Mouse (Mus musculus): Measurements from ENCODE around the gene Sik3. TPM values are rescaled to one million over a fixed set of nuclear protein-coding genes. Genes with fewer than 3 reads are reported as not detected.

The Sik3 gene
- total and polyA plus RNA-seq, 2 experiments: 14.1 to 16.5 TPM

- TF ChIP-seq CTCF (IDR thresholded peaks at IDR 0.05; ENCODE audit: low read depth, low read length) (no peak), POLR2A (IDR thresholded peaks at IDR 0.05; ENCODE audit: extremely low read depth, insufficient read depth, low read length) (no peak)
- Histone ChIP-seq H3K4me3 (ENCODE audit: insufficient read depth, low read depth, low read length) (no peak overlapping the region), H3K79me2 (ENCODE audit: control insufficient read depth, insufficient read depth, low read length) (peaks cover 41% of the 10 kb centered on the region), H3K27me3 (ENCODE audit: control insufficient read depth, insufficient read depth, low read length) (no peaks in the 10 kb centered on the region), H3K36me3 (ENCODE audit: control insufficient read depth, insufficient read depth, low read length) (no peaks in the 10 kb centered on the region), H3K27ac (replicated peaks; ENCODE audit: insufficient read depth, low read depth, low read length) (no peak overlapping the region), H3K4me1 (ENCODE audit: control insufficient read depth, insufficient read depth, low read length) (peaks cover 9% of the 10 kb centered on the region), H3K9ac (ENCODE audit: low read depth, low read length) (no peak overlapping the region)
- no peak for DNase-seq (ENCODE audit: extremely low read depth, low read depth, low spot score)
Observed at GRCm38 (mm10) chr9:46111334-46111733, 98.7 kb downstream of the Sik3 start.

GRCm38 (mm10) chr9:46112246-46112645 lies 99.6 kb downstream of the Sik3 start:
- Histone ChIP-seq H3K9ac (ENCODE audit: low read depth, low read length) (no peak overlapping the region), H3K27me3 (ENCODE audit: control insufficient read depth, insufficient read depth, low read length) (no peaks in the 10 kb centered on the region), H3K4me3 (ENCODE audit: insufficient read depth, low read depth, low read length) (no peak overlapping the region), H3K79me2 (ENCODE audit: control insufficient read depth, insufficient read depth, low read length) (peaks cover 44% of the 10 kb centered on the region; the same call in 1 of the 2 replicates), H3K27ac (replicated peaks; ENCODE audit: insufficient read depth, low read depth, low read length) (no peak overlapping the region), H3K4me1 (ENCODE audit: control insufficient read depth, insufficient read depth, low read length) (peaks cover 9% of the 10 kb centered on the region), H3K36me3 (ENCODE audit: control insufficient read depth, insufficient read depth, low read length) (no peaks in the 10 kb centered on the region)
- 51% methylated on average over 5 of the region's 5 CpGs for WGBS
- no peak for DNase-seq (ENCODE audit: extremely low read depth, low read depth, low spot score)
- TF ChIP-seq POLR2A (IDR thresholded peaks at IDR 0.05; ENCODE audit: extremely low read depth, insufficient read depth, low read length) (no peak), CTCF (IDR thresholded peaks at IDR 0.05; ENCODE audit: low read depth, low read length) (no peak)

DNA sequence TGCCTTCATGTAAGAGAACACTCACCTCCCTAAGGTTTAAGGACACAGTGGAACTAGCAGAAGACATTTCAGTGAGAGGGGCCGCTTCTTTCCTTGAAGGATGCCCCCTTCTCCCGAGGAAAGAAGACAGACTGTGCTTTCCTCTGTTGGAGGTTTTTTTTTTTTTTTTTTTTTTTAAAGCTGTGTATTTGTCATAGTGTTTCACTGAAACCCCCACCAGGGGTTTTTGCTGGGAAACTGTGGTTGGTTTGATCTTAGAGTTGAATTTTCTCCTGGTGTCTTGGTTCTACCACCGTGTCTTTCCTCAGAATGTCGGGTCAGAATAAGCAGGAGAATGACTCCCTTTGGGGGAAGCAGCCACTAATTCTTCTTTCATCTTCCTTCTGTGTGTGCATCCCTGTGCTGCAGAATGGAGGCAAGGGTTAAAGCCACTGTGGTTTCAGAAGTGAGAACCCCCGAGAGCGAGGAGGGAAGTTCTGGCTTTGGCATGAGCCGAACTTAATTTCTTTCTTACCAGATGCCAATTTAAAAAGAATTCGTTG lies 106.3 kb downstream of the Sik3 start:
- Histone ChIP-seq H3K4me3 (ENCODE audit: insufficient read depth, low read depth, low read length) (no peak overlapping the region), H3K79me2 (ENCODE audit: control insufficient read depth, insufficient read depth, low read length) (peaks cover 33% of the 10 kb centered on the region; the same call in 1 of the 2 replicates), H3K27me3 (ENCODE audit: control insufficient read depth, insufficient read depth, low read length) (no peaks in the 10 kb centered on the region), H3K4me1 (ENCODE audit: control insufficient read depth, insufficient read depth, low read length) (peaks cover 7% of the 10 kb centered on the region; the same call in 1 of the 2 replicates), H3K27ac (replicated peaks; ENCODE audit: insufficient read depth, low read depth, low read length) (no peak overlapping the region), H3K9ac (ENCODE audit: low read depth, low read length) (no peak overlapping the region), H3K36me3 (ENCODE audit: control insufficient read depth, insufficient read depth, low read length) (no peaks in the 10 kb centered on the region; the same call in 1 of the 2 replicates)
- 93% methylated on average over 8 of the region's 8 CpGs for WGBS
- no peak for TF ChIP-seq POLR2A (IDR thresholded peaks at IDR 0.05; ENCODE audit: extremely low read depth, insufficient read depth, low read length)
- TF ChIP-seq CTCF (IDR thresholded peaks at IDR 0.05; ENCODE audit: low read depth, low read length): no peak
- DNase-seq (ENCODE audit: extremely low read depth, low read depth, low spot score): no peak

DNA sequence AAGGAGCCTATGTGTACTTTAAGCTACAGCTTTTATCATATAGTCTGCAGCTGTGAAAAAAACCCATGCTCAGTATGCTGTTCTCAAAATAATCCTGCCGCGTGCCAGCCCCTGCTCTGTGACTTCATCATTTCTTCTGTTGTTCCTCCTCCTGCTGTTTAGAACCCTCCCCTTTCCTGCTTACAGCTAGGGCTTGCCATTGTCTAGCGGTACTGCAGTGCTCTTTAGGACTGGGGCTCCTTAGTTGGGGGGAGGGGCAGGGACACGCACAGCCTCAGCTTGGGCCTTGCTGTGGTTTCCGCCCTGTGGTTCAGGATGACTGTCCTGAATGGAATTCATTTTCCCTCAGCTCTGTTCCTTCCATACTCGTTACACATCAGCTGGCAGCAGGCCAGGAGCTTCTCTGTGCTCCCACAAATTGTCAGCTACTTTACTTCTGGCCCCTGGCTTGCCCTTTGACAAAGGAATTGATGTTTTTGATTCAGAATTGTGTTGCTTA lies 107.4 kb downstream of the Sik3 start:
- no peaks in the 10 kb centered on the region for H3K27me3 ChIP-seq (ENCODE audit: control insufficient read depth, insufficient read depth, low read length)
- H3K79me2 ChIP-seq (ENCODE audit: control insufficient read depth, insufficient read depth, low read length): peaks cover 28% of the 10 kb centered on the region; the same call in 1 of the 2 replicates
- peaks cover 7% of the 10 kb centered on the region; the same call in 1 of the 2 replicates for H3K4me1 ChIP-seq (ENCODE audit: control insufficient read depth, insufficient read depth, low read length)
- H3K36me3 ChIP-seq (ENCODE audit: control insufficient read depth, insufficient read depth, low read length): peaks cover 5% of the 10 kb centered on the region; the same call in 1 of the 2 replicates
- no peak overlapping the region for H3K9ac ChIP-seq (ENCODE audit: low read depth, low read length)
- DNase-seq (ENCODE audit: extremely low read depth, low read depth, low spot score): no peak
- no peak overlapping the region for H3K27ac ChIP-seq (replicated peaks; ENCODE audit: insufficient read depth, low read depth, low read length)
- no peak for TF ChIP-seq CTCF (IDR thresholded peaks at IDR 0.05; ENCODE audit: low read depth, low read length)
- no peak for TF ChIP-seq POLR2A (IDR thresholded peaks at IDR 0.05; ENCODE audit: extremely low read depth, insufficient read depth, low read length)
- no peak overlapping the region for H3K4me3 ChIP-seq (ENCODE audit: insufficient read depth, low read depth, low read length)
- WGBS: 51% methylated on average over 6 of the region's 6 CpGs

GRCm38 (mm10) chr9:46120468-46121253 lies 108.0 kb downstream of the Sik3 start:
- WGBS: 89% methylated on average over 6 of the region's 6 CpGs
- Histone ChIP-seq H3K27me3 (ENCODE audit: control insufficient read depth, insufficient read depth, low read length) (no peaks in the 10 kb centered on the region), H3K4me1 (ENCODE audit: control insufficient read depth, insufficient read depth, low read length) (peaks cover 7% of the 10 kb centered on the region; the same call in 1 of the 2 replicates), H3K9ac (ENCODE audit: low read depth, low read length) (no peak overlapping the region), H3K27ac (replicated peaks; ENCODE audit: insufficient read depth, low read depth, low read length) (no peak overlapping the region), H3K4me3 (ENCODE audit: insufficient read depth, low read depth, low read length) (no peak overlapping the region), H3K79me2 (ENCODE audit: control insufficient read depth, insufficient read depth, low read length) (peaks cover 24% of the 10 kb centered on the region; the same call in 1 of the 2 replicates), H3K36me3 (ENCODE audit: control insufficient read depth, insufficient read depth, low read length) (peaks cover 5% of the 10 kb centered on the region; the same call in 1 of the 2 replicates)
- no peak for TF ChIP-seq CTCF (IDR thresholded peaks at IDR 0.05; ENCODE audit: low read depth, low read length)
- no peak for TF ChIP-seq POLR2A (IDR thresholded peaks at IDR 0.05; ENCODE audit: extremely low read depth, insufficient read depth, low read length)
- DNase-seq (ENCODE audit: extremely low read depth, low read depth, low spot score): no peak
